ENCODE assay signal across 12 mouse cellular contexts in genomic region chr3:27624974-27625591, GRCm38 (mm10).
DNase-seq lines count a peak whose midpoint lies in the region; ATAC-seq and TF ChIP-seq lines count a peak whose summit lies in the region.
"Had no signal": no experiment of that assay in that cellular context is flagged by ENCODE, and none has a peak within 500 bp of the region (broad histone marks: within the 10 kb centered on the region; RNA-seq: fewer than 3 reads in every experiment).

No protein-coding gene starts in this region.

- no peak for TF ChIP-seq CTCF in hindbrain, postnatal 0 days (IDR thresholded peaks at IDR 0.05; ENCODE audit: low read depth)

- H3K27me3 ChIP-seq in forebrain, embryonic 12.5 days: no peaks in the 10 kb centered on the region
- H3K27me3 ChIP-seq in forebrain, embryonic 10.5 days (ENCODE audit: poor library complexity, severe bottlenecking): no peaks in the 10 kb centered on the region
- H3K27me3 ChIP-seq in hindbrain, postnatal 0 days (ENCODE audit: insufficient read depth, low read length): no peaks in the 10 kb centered on the region
- H3K27me3 ChIP-seq in limb, embryonic 10.5 days (ENCODE audit: low read depth, poor library complexity, severe bottlenecking): no peaks in the 10 kb centered on the region
- H3K27me3 ChIP-seq: liver, embryonic 13.5 days had no signal

- 76% methylated on average over 12 of the region's 12 CpGs for WGBS in forebrain, embryonic 12.5 days
- 87% methylated on average over 12 of the region's 12 CpGs for WGBS in forebrain, embryonic 10.5 days
- 64% methylated on average over 12 of the region's 12 CpGs for WGBS in hindbrain, postnatal 0 days
- 87% methylated on average over 12 of the region's 12 CpGs for WGBS in limb, embryonic 10.5 days

- no peak overlapping the region for H3K4me3 ChIP-seq in forebrain, embryonic 12.5 days (replicated peaks)
- H3K4me3 ChIP-seq in forebrain, embryonic 10.5 days: no peak overlapping the region
- H3K4me3 ChIP-seq in brown adipose tissue, adult 24 weeks (ENCODE audit: insufficient read depth, low read depth, low read length): no peak overlapping the region
- no peak overlapping the region for H3K4me3 ChIP-seq in hindbrain, postnatal 0 days (ENCODE audit: low read length)
- no peak overlapping the region for H3K4me3 ChIP-seq in limb, embryonic 10.5 days
- H3K4me3 ChIP-seq: liver, embryonic 13.5 days had no signal

- no peak overlapping the region for H3K9ac ChIP-seq in forebrain, embryonic 12.5 days
- H3K9ac ChIP-seq in hindbrain, postnatal 0 days (replicated peaks; ENCODE audit: low read length): no peak overlapping the region
- H3K9ac ChIP-seq: liver, embryonic 13.5 days had no signal

- H3K4me1 ChIP-seq in forebrain, embryonic 12.5 days: peaks cover 12% of the 10 kb centered on the region
- H3K4me1 ChIP-seq in forebrain, embryonic 10.5 days: no peaks in the 10 kb centered on the region
- peaks cover 4% of the 10 kb centered on the region; the same call in 1 of the 2 replicates for H3K4me1 ChIP-seq in brown adipose tissue, adult 24 weeks (ENCODE audit: control insufficient read depth, insufficient read depth, insufficient read length, low read length)
- H3K4me1 ChIP-seq in hindbrain, postnatal 0 days (ENCODE audit: insufficient read depth, low read length): 0 out of 2 replicates have a peak, but pooled peaks cover 6% of the 10 kb centered on the region
- H3K4me1 ChIP-seq in limb, embryonic 10.5 days: no peaks in the 10 kb centered on the region; the same call in 1 of the 2 replicates

- H3K36me3 ChIP-seq in forebrain, embryonic 12.5 days (replicated peaks): no peaks in the 10 kb centered on the region
- peaks cover 7% of the 10 kb centered on the region; the same call in 1 of the 2 replicates for H3K36me3 ChIP-seq in forebrain, embryonic 10.5 days (replicated peaks)
- no peaks in the 10 kb centered on the region for H3K36me3 ChIP-seq in hindbrain, postnatal 0 days (ENCODE audit: insufficient read depth, low read length)
- peaks cover 3% of the 10 kb centered on the region; the same call in 1 of the 2 replicates for H3K36me3 ChIP-seq in limb, embryonic 10.5 days
- H3K36me3 ChIP-seq: liver, embryonic 13.5 days had no signal

- no peaks in the 10 kb centered on the region for H3K9me3 ChIP-seq in forebrain, embryonic 12.5 days
- H3K9me3 ChIP-seq in forebrain, embryonic 10.5 days: no peaks in the 10 kb centered on the region
- H3K9me3 ChIP-seq in hindbrain, postnatal 0 days (ENCODE audit: low read length): no peaks in the 10 kb centered on the region
- H3K9me3 ChIP-seq in limb, embryonic 10.5 days (replicated peaks): no peaks in the 10 kb centered on the region
- H3K9me3 ChIP-seq: liver, embryonic 13.5 days had no signal

- no peak overlapping the region for H3K4me2 ChIP-seq in forebrain, embryonic 12.5 days
- H3K4me2 ChIP-seq in hindbrain, postnatal 0 days (ENCODE audit: low read depth, low read length): no peak overlapping the region
- H3K4me2 ChIP-seq: liver, embryonic 13.5 days had no signal

- H3K27ac ChIP-seq in forebrain, embryonic 12.5 days: peak overlapping the region; percentile 56; the same call in 1 of the 2 replicates
- H3K27ac ChIP-seq in forebrain, embryonic 10.5 days: no peak overlapping the region
- 0 out of 2 replicates have a peak overlapping the region, but pooled peaks have one; percentile 2 for H3K27ac ChIP-seq in brown adipose tissue, adult 24 weeks (replicated peaks; ENCODE audit: low read depth, low read length)
- H3K27ac ChIP-seq in hindbrain, postnatal 0 days: 0 out of 2 replicates have a peak overlapping the region, but pooled peaks have one; percentile 20
- H3K27ac ChIP-seq in limb, embryonic 10.5 days: no peak overlapping the region
- H3K27ac ChIP-seq: liver, embryonic 13.5 days had no signal

- DNase-seq in forebrain, embryonic 10.5 days (ENCODE audit: extremely low spot score, low spot score): no peak
- DNase-seq in 3134 (ENCODE audit: extremely low read depth, insufficient read length, low spot score): peak; percentile 67
- peak; percentile 45 for DNase-seq in hindbrain, postnatal 0 days (ENCODE audit: low spot score)
- no peak for DNase-seq in limb, embryonic 10.5 days (ENCODE audit: low spot score)
- DNase-seq in right cerebral cortex, adult 18-20 months: no peak
- no peak for DNase-seq in ovary, postnatal 36 days (ENCODE audit: low spot score)
- DNase-seq: gastrocnemius, postnatal 25 days; kidney, postnatal 36 days; liver, embryonic 13.5 days had no signal

- ATAC-seq in forebrain, embryonic 12.5 days (ENCODE audit: low FRiP score): peak; percentile 33; the same call in 1 of the 2 replicates
- ATAC-seq in hindbrain, postnatal 0 days: peak; percentile 46
- ATAC-seq: activated CD4-positive, CD25-positive, alpha-beta regulatory T cell, adult 4 months had no signal

Comparison
In these comparisons a context has a peak if more than half of its experiments do, and no peak if none do; other contexts are left out.
1. H3K27ac ChIP-seq: peak in forebrain, embryonic 12.5 days (single experiment), brown adipose tissue, adult 24 weeks (single experiment) and hindbrain, postnatal 0 days (single experiment); none in forebrain, embryonic 10.5 days (single experiment) and limb, embryonic 10.5 days (single experiment).
2. DNase-seq: peak in 3134 (single experiment) and hindbrain, postnatal 0 days (single experiment); none in forebrain, embryonic 10.5 days (single experiment), limb, embryonic 10.5 days (single experiment), right cerebral cortex, adult 18-20 months (single experiment) and ovary, postnatal 36 days (single experiment).